Mouse (Mus musculus): ENCODE results near the gene Npw. TPM values are rescaled to one million over a fixed set of nuclear protein-coding genes. Genes with fewer than 3 reads are reported as not detected.

The Npw gene
- total and polyA plus RNA-seq, 2 experiments from 2014 or later = 0.64 TPM; not detected in 1

- H3K9me3 ChIP-seq (ENCODE audit: low read length) = no peaks in the 10 kb centered on the region
- H3K27ac ChIP-seq (ENCODE audit: low read depth, low read length) = no peak overlapping the region
- no peak for TF ChIP-seq CTCF (IDR thresholded peaks at IDR 0.05; ENCODE audit: low read depth)
- peak overlapping the region; percentile 74 for H3K4me2 ChIP-seq (ENCODE audit: low read depth)
- DNase-seq = no peak
- peaks cover 22% of the 10 kb centered on the region for H3K4me1 ChIP-seq (ENCODE audit: insufficient read depth)
- WGBS = 16% methylated on average over 23 of the region's 23 CpGs
- no peak for ATAC-seq
- peaks cover 16% of the 10 kb centered on the region for H3K36me3 ChIP-seq (ENCODE audit: insufficient read depth)
- H3K4me3 ChIP-seq (ENCODE audit: low read depth, low read length) = peak overlapping the region; percentile 28
- H3K9ac ChIP-seq = peak overlapping the region; percentile 43
- no peaks in the 10 kb centered on the region for H3K27me3 ChIP-seq (ENCODE audit: insufficient read depth, low read length)
Observed at GRCm38 (mm10) chr17:24687599-24687998, 29.3 kb upstream of the Npw start.

- Histone ChIP-seq H3K36me3 (ENCODE audit: insufficient read depth) (peaks cover 21% of the 10 kb centered on the region), H3K9ac (peak overlapping the region; percentile 43)
Observed at GRCm38 (mm10) chr17:24687146-24687595, 28.9 kb upstream of the Npw start.

GRCm38 (mm10) chr17:24686514-24686913 is 28.3 kb upstream of the Npw start:
- H3K27ac ChIP-seq (ENCODE audit: low read depth, low read length) = no peak overlapping the region
- DNase-seq = no peak
- H3K4me1 ChIP-seq (ENCODE audit: insufficient read depth) = peaks cover 22% of the 10 kb centered on the region
- no peaks in the 10 kb centered on the region for H3K27me3 ChIP-seq (ENCODE audit: insufficient read depth, low read length)
- no peak overlapping the region for H3K4me3 ChIP-seq (ENCODE audit: low read depth, low read length)
- TF ChIP-seq CTCF (IDR thresholded peaks at IDR 0.05; ENCODE audit: low read depth) = no peak
- ATAC-seq = no peak
- 32% methylated on average over 16 of the region's 16 CpGs for WGBS
- peaks cover 26% of the 10 kb centered on the region for H3K36me3 ChIP-seq (ENCODE audit: insufficient read depth)
- H3K9me3 ChIP-seq (ENCODE audit: low read length) = no peaks in the 10 kb centered on the region
- peak overlapping the region; percentile 15; the same call in 1 of the 2 replicates for H3K4me2 ChIP-seq (ENCODE audit: low read depth)
- H3K9ac ChIP-seq = 0 out of 2 replicates have a peak overlapping the region, but pooled peaks have one; percentile 10

More at GRCm38 (mm10) chr17:24687146-24687595, 28.9 kb upstream of the Npw start:
- peak overlapping the region; percentile 28 for H3K4me3 ChIP-seq (ENCODE audit: low read depth, low read length)
- WGBS = 2% methylated on average over 25 of the region's 25 CpGs
- H3K27ac ChIP-seq (ENCODE audit: low read depth, low read length) = no peak overlapping the region
- TF ChIP-seq CTCF (IDR thresholded peaks at IDR 0.05; ENCODE audit: low read depth) = no peak
- no peak for DNase-seq
- H3K4me1 ChIP-seq (ENCODE audit: insufficient read depth) = peaks cover 22% of the 10 kb centered on the region
- H3K9me3 ChIP-seq (ENCODE audit: low read length) = no peaks in the 10 kb centered on the region
- no peaks in the 10 kb centered on the region for H3K27me3 ChIP-seq (ENCODE audit: insufficient read depth, low read length)
- ATAC-seq = no peak
- peak overlapping the region; percentile 74 for H3K4me2 ChIP-seq (ENCODE audit: low read depth)

- Histone ChIP-seq H3K4me1 (ENCODE audit: insufficient read depth) (no peaks in the 10 kb centered on the region), H3K4me3 (ENCODE audit: low read depth, low read length) (no peak overlapping the region), H3K27me3 (ENCODE audit: insufficient read depth, low read length) (no peaks in the 10 kb centered on the region), H3K9ac (no peak overlapping the region), H3K9me3 (ENCODE audit: low read length) (no peaks in the 10 kb centered on the region), H3K4me2 (ENCODE audit: low read depth) (no peak overlapping the region), H3K36me3 (ENCODE audit: insufficient read depth) (peaks cover 59% of the 10 kb centered on the region), H3K27ac (ENCODE audit: low read depth, low read length) (no peak overlapping the region)
- DNase-seq (no peak), ATAC-seq (no peak)
- WGBS = 96% methylated on average over 24 of the region's 24 CpGs
- TF ChIP-seq CTCF (IDR thresholded peaks at IDR 0.05; ENCODE audit: low read depth) = no peak
Observed at GRCm38 (mm10) chr17:24677500-24678080, 19.3 kb upstream of the Npw start.

GRCm38 (mm10) chr17:24676877-24677276 is 18.6 kb upstream of the Npw start:
- no peaks in the 10 kb centered on the region for H3K9me3 ChIP-seq (ENCODE audit: low read length)
- H3K4me1 ChIP-seq (ENCODE audit: insufficient read depth) = no peaks in the 10 kb centered on the region
- H3K27me3 ChIP-seq (ENCODE audit: insufficient read depth, low read length) = no peaks in the 10 kb centered on the region
- H3K4me2 ChIP-seq (ENCODE audit: low read depth) = no peak overlapping the region
- TF ChIP-seq CTCF (IDR thresholded peaks at IDR 0.05; ENCODE audit: low read depth) = no peak
- 93% methylated on average over 5 of the region's 5 CpGs for WGBS
- ATAC-seq (no peak), DNase-seq (no peak)
- no peak overlapping the region for H3K27ac ChIP-seq (ENCODE audit: low read depth, low read length)
- H3K9ac ChIP-seq = no peak overlapping the region
- no peak overlapping the region for H3K4me3 ChIP-seq (ENCODE audit: low read depth, low read length)
- peaks cover 52% of the 10 kb centered on the region for H3K36me3 ChIP-seq (ENCODE audit: insufficient read depth)

GRCm38 (mm10) chr17:24676187-24676586 is 17.9 kb upstream of the Npw start:
- 49% methylated on average over 2 of the region's 2 CpGs for WGBS
- no peaks in the 10 kb centered on the region for H3K9me3 ChIP-seq (ENCODE audit: low read length)
- H3K36me3 ChIP-seq (ENCODE audit: insufficient read depth) = peaks cover 46% of the 10 kb centered on the region
- ATAC-seq = peak; percentile 60
- H3K27me3 ChIP-seq (ENCODE audit: insufficient read depth, low read length) = no peaks in the 10 kb centered on the region
- DNase-seq = peak; percentile 72
- H3K27ac ChIP-seq (ENCODE audit: low read depth, low read length) = no peak overlapping the region
- peak; percentile 81 for TF ChIP-seq CTCF (IDR thresholded peaks at IDR 0.05; ENCODE audit: low read depth)
- H3K4me1 ChIP-seq (ENCODE audit: insufficient read depth) = peaks cover under 1% of the 10 kb centered on the region; the same call in 1 of the 2 replicates
- H3K4me2 ChIP-seq (ENCODE audit: low read depth) = no peak overlapping the region
- H3K4me3 ChIP-seq (ENCODE audit: low read depth, low read length) = no peak overlapping the region
- H3K9ac ChIP-seq = no peak overlapping the region

- ATAC-seq = no peak
- TF ChIP-seq CTCF (IDR thresholded peaks at IDR 0.05; ENCODE audit: low read depth) = no peak
- Histone ChIP-seq H3K4me1 (ENCODE audit: insufficient read depth) (peaks cover 9% of the 10 kb centered on the region; the same call in 1 of the 2 replicates), H3K4me3 (ENCODE audit: low read depth, low read length) (no peak overlapping the region), H3K27ac (ENCODE audit: low read depth, low read length) (no peak overlapping the region), H3K9me3 (ENCODE audit: low read length) (no peaks in the 10 kb centered on the region), H3K9ac (no peak overlapping the region), H3K36me3 (ENCODE audit: insufficient read depth) (peaks cover 27% of the 10 kb centered on the region), H3K4me2 (ENCODE audit: low read depth) (no peak overlapping the region), H3K27me3 (ENCODE audit: insufficient read depth, low read length) (no peaks in the 10 kb centered on the region)
- no peak for DNase-seq
- 65% methylated on average over 7 of the region's 7 CpGs for WGBS
Observed at GRCm38 (mm10) chr17:24674277-24674676, 16.0 kb upstream of the Npw start.

Data from forebrain, postnatal 0 days (tissue).